Mouse (Mus musculus): ENCODE results near the gene Pla2g2f. TPM values are rescaled to one million over a fixed set of nuclear protein-coding genes. Genes with fewer than 3 reads are reported as not detected.
A peak's percentile ranks its signal among the peaks of the same experiment; 100 is the strongest.

The Pla2g2f gene
- 0.03 TPM in 1 of 2 replicates, not detected in the other for polyA plus RNA-seq (2012; rRNA removed)

GRCm38 (mm10) chr4:138757416-138757815 is at the start of gene Pla2g2f:
TSS of gene Pla2g2f (minus strand) at chr4:138757626.
- Histone ChIP-seq H3K27ac (ENCODE audit: insufficient read depth, low read depth, low read length) (no peak within 1 kb of the TSS), H3K4me3 (ENCODE audit: insufficient read depth, low read depth, low read length) (no peak within 1 kb of the TSS), H3K4me1 (ENCODE audit: control insufficient read depth, insufficient read depth, low read length) (no peaks in the 10 kb centered on the region), H3K27me3 (replicated peaks; ENCODE audit: control insufficient read depth, insufficient read depth, low read length) (no peaks in the 10 kb centered on the region), H3K36me3 (ENCODE audit: control insufficient read depth, insufficient read depth, low read length) (no peaks in the 10 kb centered on the region)
- TF ChIP-seq POLR2A (IDR thresholded peaks at IDR 0.05; ENCODE audit: low read depth, low read length) (no peak), CTCF (conservative IDR thresholded peaks at IDR 0.05; ENCODE audit: insufficient read depth, insufficient read length, low read depth, low read length) (no peak)
- 78% methylated on average over 8 of the region's 8 CpGs for WGBS
- DNase-seq: no peak

GRCm38 (mm10) chr4:138806920-138807541 is 49.6 kb upstream of the Pla2g2f start:
- WGBS: 57% methylated on average over 7 of the region's 7 CpGs
- TF ChIP-seq POLR2A (IDR thresholded peaks at IDR 0.05; ENCODE audit: low read depth, low read length) (no peak), CTCF (conservative IDR thresholded peaks at IDR 0.05; ENCODE audit: insufficient read depth, insufficient read length, low read depth, low read length) (no peak)
- Histone ChIP-seq H3K36me3 (ENCODE audit: control insufficient read depth, insufficient read depth, low read length) (no peaks in the 10 kb centered on the region), H3K27ac (ENCODE audit: insufficient read depth, low read depth, low read length) (no peak overlapping the region), H3K4me1 (ENCODE audit: control insufficient read depth, insufficient read depth, low read length) (0 out of 2 replicates have a peak, but pooled peaks cover 8% of the 10 kb centered on the region), H3K27me3 (replicated peaks; ENCODE audit: control insufficient read depth, insufficient read depth, low read length) (no peaks in the 10 kb centered on the region), H3K4me3 (ENCODE audit: insufficient read depth, low read depth, low read length) (no peak overlapping the region)
- no peak for DNase-seq

GRCm38 (mm10) chr4:138806160-138806559 is 48.7 kb upstream of the Pla2g2f start:
- WGBS: 87% methylated on average over 8 of the region's 8 CpGs
- TF ChIP-seq CTCF (conservative IDR thresholded peaks at IDR 0.05; ENCODE audit: insufficient read depth, insufficient read length, low read depth, low read length) (no peak), POLR2A (IDR thresholded peaks at IDR 0.05; ENCODE audit: low read depth, low read length) (no peak)
- H3K27me3 ChIP-seq (replicated peaks; ENCODE audit: control insufficient read depth, insufficient read depth, low read length): no peaks in the 10 kb centered on the region

GRCm38 (mm10) chr4:138805248-138805647 is 47.8 kb upstream of the Pla2g2f start:
- WGBS: 23% methylated on average over 8 of the region's 8 CpGs
- Histone ChIP-seq H3K27me3 (replicated peaks; ENCODE audit: control insufficient read depth, insufficient read depth, low read length) (no peaks in the 10 kb centered on the region), H3K4me1 (ENCODE audit: control insufficient read depth, insufficient read depth, low read length) (0 out of 2 replicates have a peak, but pooled peaks cover 8% of the 10 kb centered on the region), H3K4me3 (ENCODE audit: insufficient read depth, low read depth, low read length) (no peak overlapping the region), H3K36me3 (ENCODE audit: control insufficient read depth, insufficient read depth, low read length) (no peaks in the 10 kb centered on the region), H3K27ac (ENCODE audit: insufficient read depth, low read depth, low read length) (no peak overlapping the region)
- peak; percentile 70 for DNase-seq
- TF ChIP-seq POLR2A (IDR thresholded peaks at IDR 0.05; ENCODE audit: low read depth, low read length): no peak
- no peak for TF ChIP-seq CTCF (conservative IDR thresholded peaks at IDR 0.05; ENCODE audit: insufficient read depth, insufficient read length, low read depth, low read length)

More at GRCm38 (mm10) chr4:138806160-138806559, 48.7 kb upstream of the Pla2g2f start:
- Histone ChIP-seq H3K27ac (ENCODE audit: insufficient read depth, low read depth, low read length) (no peak overlapping the region), H3K36me3 (ENCODE audit: control insufficient read depth, insufficient read depth, low read length) (no peaks in the 10 kb centered on the region), H3K4me1 (ENCODE audit: control insufficient read depth, insufficient read depth, low read length) (0 out of 2 replicates have a peak, but pooled peaks cover 8% of the 10 kb centered on the region), H3K4me3 (ENCODE audit: insufficient read depth, low read depth, low read length) (no peak overlapping the region)
- no peak for DNase-seq

GRCm38 (mm10) chr4:138802917-138803316 is 45.5 kb upstream of the Pla2g2f start:
- H3K27ac ChIP-seq (ENCODE audit: insufficient read depth, low read depth, low read length): no peak overlapping the region
- H3K4me3 ChIP-seq (ENCODE audit: insufficient read depth, low read depth, low read length): no peak overlapping the region
- no peaks in the 10 kb centered on the region for H3K27me3 ChIP-seq (replicated peaks; ENCODE audit: control insufficient read depth, insufficient read depth, low read length)
- TF ChIP-seq CTCF (conservative IDR thresholded peaks at IDR 0.05; ENCODE audit: insufficient read depth, insufficient read length, low read depth, low read length) (no peak), POLR2A (IDR thresholded peaks at IDR 0.05; ENCODE audit: low read depth, low read length) (no peak)
- 79% methylated on average over 11 of the region's 11 CpGs for WGBS
- H3K4me1 ChIP-seq (ENCODE audit: control insufficient read depth, insufficient read depth, low read length): 0 out of 2 replicates have a peak, but pooled peaks cover 8% of the 10 kb centered on the region
- H3K36me3 ChIP-seq (ENCODE audit: control insufficient read depth, insufficient read depth, low read length): no peaks in the 10 kb centered on the region
- no peak for DNase-seq

GRCm38 (mm10) chr4:138801631-138802030 is 44.2 kb upstream of the Pla2g2f start:
- 97% methylated on average over 4 of the region's 4 CpGs for WGBS

GRCm38 (mm10) chr4:138800134-138800744 is 42.8 kb upstream of the Pla2g2f start:
- peak overlapping the region; percentile 15; the same call in 1 of the 2 replicates for H3K27ac ChIP-seq (ENCODE audit: insufficient read depth, low read depth, low read length)
- 13% methylated on average over 12 of the region's 12 CpGs for WGBS
- DNase-seq: peak; percentile 90
- 0 out of 2 replicates have a peak, but pooled peaks cover 3% of the 10 kb centered on the region for H3K4me1 ChIP-seq (ENCODE audit: control insufficient read depth, insufficient read depth, low read length)
- no peak for TF ChIP-seq CTCF (conservative IDR thresholded peaks at IDR 0.05; ENCODE audit: insufficient read depth, insufficient read length, low read depth, low read length)
- TF ChIP-seq POLR2A (IDR thresholded peaks at IDR 0.05; ENCODE audit: low read depth, low read length): no peak
- H3K4me3 ChIP-seq (ENCODE audit: insufficient read depth, low read depth, low read length): no peak overlapping the region
- H3K27me3 ChIP-seq (replicated peaks; ENCODE audit: control insufficient read depth, insufficient read depth, low read length): no peaks in the 10 kb centered on the region
- H3K36me3 ChIP-seq (ENCODE audit: control insufficient read depth, insufficient read depth, low read length): no peaks in the 10 kb centered on the region

More at GRCm38 (mm10) chr4:138801631-138802030, 44.2 kb upstream of the Pla2g2f start:
- Histone ChIP-seq H3K4me3 (ENCODE audit: insufficient read depth, low read depth, low read length) (no peak overlapping the region), H3K27me3 (replicated peaks; ENCODE audit: control insufficient read depth, insufficient read depth, low read length) (no peaks in the 10 kb centered on the region), H3K27ac (ENCODE audit: insufficient read depth, low read depth, low read length) (no peak overlapping the region), H3K36me3 (ENCODE audit: control insufficient read depth, insufficient read depth, low read length) (no peaks in the 10 kb centered on the region), H3K4me1 (ENCODE audit: control insufficient read depth, insufficient read depth, low read length) (0 out of 2 replicates have a peak, but pooled peaks cover 8% of the 10 kb centered on the region)
- DNase-seq: no peak
- no peak for TF ChIP-seq POLR2A (IDR thresholded peaks at IDR 0.05; ENCODE audit: low read depth, low read length)
- TF ChIP-seq CTCF (conservative IDR thresholded peaks at IDR 0.05; ENCODE audit: insufficient read depth, insufficient read length, low read depth, low read length): no peak

Measured in kidney, adult 2 months (tissue).